Mouse (Mus musculus) spleen, postnatal 36 days (tissue): Measurements from ENCODE around the gene Arhgef18.

Experiments used
- DNase-seq, 2 experiments: peaks; one replicate each; pipeline ENCODE4 v3.0.0; 2022; ENCODE audit warnings: low spot score in 2 of 2, mixed read lengths in 1 of 2

The Arhgef18 gene

DNA sequence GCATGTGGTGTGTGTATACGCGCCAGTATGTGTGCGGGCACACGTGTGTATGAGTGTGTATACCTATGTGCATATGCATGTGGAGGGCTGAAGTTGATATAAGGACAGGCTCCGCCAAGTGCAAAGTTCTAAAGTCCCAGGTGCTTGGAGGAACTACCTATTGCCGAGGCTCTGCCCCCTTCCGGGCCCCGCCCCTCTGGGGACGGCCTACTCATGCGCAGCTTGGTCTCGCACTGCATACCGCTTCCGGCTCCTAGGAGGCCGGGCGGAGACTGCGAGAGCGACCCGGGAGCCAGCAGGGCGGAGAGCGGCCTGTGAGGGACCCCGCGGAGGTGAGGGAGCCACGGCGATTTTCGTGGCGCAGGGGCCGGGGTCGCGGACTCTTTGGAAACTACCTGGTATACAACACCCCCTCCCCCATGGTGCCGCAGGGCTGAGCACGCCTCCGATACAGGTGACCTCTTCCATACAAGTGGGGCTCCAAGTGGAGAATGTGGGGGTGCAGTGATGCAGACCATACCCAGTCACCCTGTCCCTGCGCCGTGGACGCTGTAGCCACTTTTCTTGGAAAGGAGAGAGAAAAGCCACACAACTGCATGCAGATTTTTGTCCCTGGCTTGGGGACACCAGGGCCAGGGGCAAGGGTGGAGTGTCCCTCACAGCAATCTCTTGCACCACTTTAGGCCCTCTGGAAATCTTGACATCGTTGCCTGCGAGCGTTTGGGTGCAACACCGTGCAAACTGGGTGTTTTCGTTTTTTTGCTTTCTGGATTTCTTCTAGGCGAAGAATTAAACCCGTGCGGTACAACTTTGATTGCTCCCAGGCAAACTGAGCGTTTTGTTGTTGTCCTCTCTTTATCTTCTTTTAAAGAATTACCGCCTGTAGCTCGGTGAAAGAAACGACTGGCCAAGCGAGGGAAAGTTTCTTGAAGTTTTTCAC, at the start of gene Arhgef18:
Arhgef18 (plus strand) TSS at position 236 of the 940 bp plus-strand sequence.
- DNase-seq = peak; percentile 41 to 50

GRCm38 (mm10) chr8:3345337-3345736, 47.5 kb upstream of the Arhgef18 start:
- DNase-seq = no peak

- no peak for DNase-seq
Measured at GRCm38 (mm10) chr8:3346691-3347413, 46.0 kb upstream of the Arhgef18 start.

GRCm38 (mm10) chr8:3348142-3348823, 44.5 kb upstream of the Arhgef18 start:
- peak; percentile 19 to 36 for DNase-seq

DNA sequence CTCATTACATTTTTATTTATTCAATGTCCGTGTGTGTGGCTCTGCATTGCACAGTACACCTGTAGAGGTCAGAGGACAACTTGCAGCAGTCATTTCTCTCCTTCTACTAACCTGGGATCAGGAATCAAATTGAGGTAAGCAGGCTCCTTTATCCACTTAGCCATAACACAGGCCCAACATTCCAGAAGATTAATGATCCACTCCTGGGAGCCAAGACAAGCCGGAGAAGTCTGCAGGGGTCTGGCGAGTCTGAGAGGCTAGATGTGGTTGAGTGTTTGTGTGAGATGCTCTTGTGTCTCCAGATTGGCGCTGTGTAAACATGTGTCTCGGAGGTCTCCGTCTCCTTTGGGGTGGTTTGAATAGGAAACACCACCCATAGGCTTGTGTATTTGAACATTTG, 42.1 kb upstream of the Arhgef18 start:
- DNase-seq = no peak

- peak; percentile 33 to 34 for DNase-seq
Measured at GRCm38 (mm10) chr8:3352715-3353114, 40.1 kb upstream of the Arhgef18 start.

DNA sequence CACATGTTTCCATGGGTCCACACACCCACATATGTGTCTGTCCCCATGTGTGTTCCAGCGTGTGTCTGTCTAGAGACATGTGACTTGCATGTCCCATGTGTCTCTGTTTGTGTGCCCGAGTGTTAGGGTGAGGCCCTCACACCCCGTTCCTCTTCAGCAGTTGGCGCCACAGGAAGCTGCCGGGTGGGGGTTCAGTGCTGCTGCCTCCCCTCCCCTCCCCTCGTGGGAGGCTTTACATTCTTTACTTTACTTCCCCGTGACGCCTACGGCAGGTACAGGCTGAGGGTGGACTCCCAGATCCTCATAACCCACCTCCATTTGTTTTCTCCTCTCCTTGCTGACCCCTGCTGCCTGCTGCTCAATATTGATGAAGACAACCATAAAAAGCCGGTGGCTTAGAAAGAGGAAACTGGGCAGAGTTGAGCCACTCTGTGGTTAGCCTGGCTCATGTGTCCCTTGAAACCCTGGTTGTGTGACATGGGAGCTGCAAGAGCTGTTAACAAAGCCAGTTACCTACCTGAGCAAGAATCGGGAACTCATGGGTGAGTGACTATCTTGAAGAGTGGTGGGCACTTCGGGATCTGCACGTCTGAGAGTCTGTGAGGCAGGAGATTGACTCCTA, 39.5 kb upstream of the Arhgef18 start, which contains the start of gene A430078G23Rik:
A430078G23Rik (plus strand) TSS at position 227 of the 622 bp plus-strand sequence.
- DNase-seq = peak; percentile 87 to 92

- DNase-seq = peak; percentile 11 to 21
Measured at GRCm38 (mm10) chr8:3353811-3354442, 38.9 kb upstream of the Arhgef18 start.

DNA sequence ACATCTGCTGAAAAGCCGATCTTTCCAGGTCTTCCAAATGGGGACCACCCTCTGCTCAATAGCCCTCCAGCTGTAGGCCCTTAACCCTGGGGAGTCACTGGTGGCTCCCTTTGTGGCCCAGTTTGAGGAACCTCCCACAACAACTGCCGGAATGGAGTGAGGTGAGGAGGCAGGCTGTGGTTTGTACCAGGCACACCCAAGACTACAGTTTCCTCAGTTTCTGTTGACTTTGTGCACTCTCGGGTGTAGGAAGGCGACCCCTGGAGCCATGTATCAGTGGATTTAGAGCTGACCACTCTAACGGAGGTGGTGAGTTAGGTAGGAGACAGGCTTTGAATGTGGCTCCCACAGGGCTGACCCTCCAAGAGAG, 38.4 kb upstream of the Arhgef18 start:
- DNase-seq = peak; percentile 81 to 86

GRCm38 (mm10) chr8:3355586-3355985, 37.2 kb upstream of the Arhgef18 start:
- peak; percentile 90 to 91 for DNase-seq

- DNase-seq = peak; percentile 44 to 63
Measured at GRCm38 (mm10) chr8:3358060-3358459, 34.7 kb upstream of the Arhgef18 start.

GRCm38 (mm10) chr8:3367086-3367485, 25.7 kb upstream of the Arhgef18 start:
- no peak for DNase-seq

DNA sequence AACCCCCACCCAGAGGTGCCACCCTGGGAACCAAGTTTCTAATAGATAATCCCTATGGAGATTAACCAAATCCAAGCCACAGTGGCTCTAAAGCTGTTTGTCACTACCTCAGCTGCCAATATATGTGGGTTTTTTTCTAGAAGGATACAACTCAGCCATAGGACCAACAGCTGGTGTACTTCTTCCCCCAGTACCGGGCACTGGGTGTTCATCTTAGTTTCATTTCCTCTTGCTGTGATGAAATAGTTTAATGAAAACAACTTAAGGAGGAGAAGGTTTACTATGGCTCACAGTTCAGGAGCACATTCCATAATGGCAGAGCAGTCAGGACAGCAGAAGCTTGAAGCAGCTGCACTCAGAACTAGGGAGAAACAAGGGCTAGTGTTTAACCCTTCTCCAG, 24.7 kb upstream of the Arhgef18 start:
- peak; percentile 46 to 48 for DNase-seq

DNA sequence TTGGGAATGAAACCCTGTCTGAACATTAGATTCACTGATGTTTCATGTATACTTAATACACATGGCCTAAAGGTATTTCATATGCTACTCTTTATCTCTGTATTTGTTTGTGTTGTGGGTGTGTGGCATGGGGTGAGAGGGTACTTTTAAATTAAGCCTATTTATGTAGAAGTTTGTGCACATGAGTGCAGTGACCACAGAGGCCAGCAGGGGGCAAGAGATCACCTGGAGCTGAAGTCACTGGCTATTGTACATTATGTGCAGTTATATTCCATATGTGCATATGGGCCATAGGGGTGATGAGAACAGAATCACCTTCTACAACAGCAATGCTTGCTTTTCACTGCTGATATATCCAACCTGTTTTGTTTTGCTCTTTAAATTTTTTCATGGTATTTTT, 17.1 kb upstream of the Arhgef18 start:
- DNase-seq = no peak

DNA sequence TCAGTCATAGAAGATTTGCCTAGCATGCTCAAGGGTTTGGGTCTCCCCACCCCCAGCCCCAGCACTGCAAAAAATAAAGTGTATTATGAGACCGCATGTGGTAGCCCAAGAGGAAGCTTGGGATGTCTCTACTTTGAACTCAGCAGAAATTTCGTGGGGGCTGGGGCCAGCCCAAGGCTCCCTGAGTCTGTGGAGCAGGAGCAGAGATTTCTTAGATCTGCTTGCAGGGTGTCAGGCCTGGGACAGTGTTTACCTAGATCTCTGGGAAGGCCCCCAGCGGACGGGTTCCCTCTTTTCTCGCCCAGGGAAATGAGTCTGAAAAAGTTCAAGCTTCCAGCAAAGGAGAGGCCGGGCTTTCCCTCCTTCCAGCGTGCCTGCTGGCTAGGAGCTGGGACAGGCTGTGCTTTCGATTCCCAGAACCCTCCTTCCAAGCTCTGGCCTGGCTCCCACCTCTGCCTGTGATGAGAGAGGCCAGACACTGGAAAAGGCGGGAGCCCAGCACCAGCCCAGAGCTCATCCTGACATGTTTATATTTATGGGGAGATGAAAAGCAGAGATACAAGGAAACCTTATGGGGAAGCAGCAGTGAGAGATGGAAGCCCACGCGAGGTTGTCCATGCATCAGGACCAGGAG, 16.0 kb upstream of the Arhgef18 start:
- DNase-seq = no peak

GRCm38 (mm10) chr8:3387286-3387685, 5.5 kb upstream of the Arhgef18 start:
- DNase-seq = peak; percentile 40 to 44

GRCm38 (mm10) chr8:3388591-3389338, 4.0 kb upstream of the Arhgef18 start:
- DNase-seq = no peak

- DNase-seq = no peak
Measured at GRCm38 (mm10) chr8:3389506-3389905, 3.3 kb upstream of the Arhgef18 start.

DNA sequence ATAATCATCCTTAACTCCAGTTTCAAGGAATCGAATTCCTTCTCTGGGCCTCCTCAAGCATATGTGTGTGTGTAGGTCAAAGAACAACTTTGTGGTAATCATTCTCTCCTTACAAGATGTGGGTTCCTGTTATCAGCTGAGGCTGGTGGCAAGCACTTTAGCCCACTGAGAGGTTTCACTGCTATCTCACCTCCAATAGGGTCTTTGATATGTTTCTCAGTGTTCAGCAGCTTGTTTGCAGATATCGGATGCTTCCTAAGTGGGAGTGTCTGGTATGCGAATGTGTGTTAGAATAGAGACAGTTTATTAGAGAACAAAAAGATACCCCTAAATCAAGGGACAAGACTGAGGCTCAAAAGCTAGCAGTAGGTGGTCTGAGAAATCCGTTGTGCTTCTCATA, 513 bp upstream of the Arhgef18 start:
- no peak for DNase-seq

DNA sequence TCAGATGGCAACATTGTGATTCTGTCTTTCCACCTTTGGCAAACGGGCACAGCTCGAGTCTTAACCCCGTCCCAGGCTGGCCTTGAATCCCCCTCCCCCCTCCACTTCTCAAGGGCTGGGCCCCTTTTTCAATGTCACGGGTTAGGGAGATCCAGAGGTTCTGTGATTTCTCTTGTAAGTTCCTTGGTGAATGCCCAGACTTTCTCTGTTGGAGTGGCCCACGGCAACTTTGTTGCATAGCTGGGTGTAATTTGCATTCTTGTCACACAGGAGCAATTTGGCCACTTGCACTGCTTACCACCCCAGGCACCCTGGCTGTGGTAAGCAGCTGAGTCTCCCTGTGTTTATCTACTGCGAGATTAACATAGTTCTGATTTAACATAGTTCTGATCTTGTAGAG, 1.8 kb downstream of the Arhgef18 start:
- DNase-seq = no peak
